Mouse (Mus musculus): ENCODE data around the gene Rab3c. TPM values are rescaled to one million over a fixed set of nuclear protein-coding genes. Genes with fewer than 3 reads are reported as not detected.

Gene Rab3c
- total RNA-seq, 2 experiments from 2014 or later = not detected

DNA sequence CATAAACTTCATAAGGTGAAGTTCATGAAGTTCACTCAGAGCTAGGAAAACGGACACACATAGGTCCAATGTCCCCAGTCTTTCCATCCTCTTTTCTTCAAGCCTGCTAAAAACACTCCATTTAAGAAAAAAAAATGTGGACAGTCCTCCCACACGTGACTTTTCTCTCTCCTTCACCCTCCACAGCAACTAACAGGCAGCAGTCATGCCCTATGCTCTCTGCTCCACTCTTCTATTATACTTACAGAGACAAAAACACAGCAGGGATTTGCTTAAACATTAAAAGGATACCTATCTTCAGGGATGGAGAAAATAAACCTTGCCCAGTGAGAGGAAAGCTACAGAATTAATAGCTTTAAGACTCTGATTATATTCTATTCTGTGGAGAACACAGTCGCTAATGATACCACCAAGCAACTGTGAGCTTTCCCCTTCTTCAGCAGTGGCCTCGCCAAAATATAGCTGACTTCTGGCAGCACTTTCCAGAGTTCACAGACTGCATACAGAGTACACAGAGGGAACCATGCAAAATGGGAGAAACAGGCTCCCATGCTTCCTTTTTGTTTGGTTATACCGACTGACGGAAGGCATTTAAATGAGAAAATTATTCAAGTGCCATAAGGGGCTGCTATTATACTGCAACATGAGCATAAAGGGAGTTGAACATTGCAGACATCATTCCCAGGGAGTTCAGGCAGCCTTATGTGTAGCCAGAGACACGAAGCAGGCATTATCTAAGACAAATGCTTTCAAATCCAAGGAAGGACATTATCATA is 165.7 kb downstream of the Rab3c start:
- ATAC-seq (replicated peaks; ENCODE audit: poor library complexity, severe bottlenecking) = no peak

DNA sequence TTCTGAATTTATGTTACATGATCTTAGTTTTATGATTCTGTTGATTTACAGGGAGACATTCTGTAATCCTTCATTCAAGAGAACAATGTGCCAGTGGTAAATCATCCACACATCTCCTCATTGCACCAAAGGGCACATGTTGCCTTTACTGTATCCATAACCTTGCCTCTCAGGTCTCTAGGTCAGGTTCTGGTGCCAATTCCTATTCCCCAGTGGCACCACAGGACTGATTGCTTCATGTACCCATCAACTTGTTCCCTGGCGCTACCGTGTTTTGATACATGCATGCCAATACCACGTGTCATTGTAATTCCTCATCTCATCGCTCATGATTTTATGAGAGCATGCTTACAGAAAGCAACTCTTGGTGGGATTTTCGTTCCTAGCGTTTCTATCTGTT is 167.1 kb downstream of the Rab3c start:
- no peak for ATAC-seq (replicated peaks; ENCODE audit: poor library complexity, severe bottlenecking)

DNA sequence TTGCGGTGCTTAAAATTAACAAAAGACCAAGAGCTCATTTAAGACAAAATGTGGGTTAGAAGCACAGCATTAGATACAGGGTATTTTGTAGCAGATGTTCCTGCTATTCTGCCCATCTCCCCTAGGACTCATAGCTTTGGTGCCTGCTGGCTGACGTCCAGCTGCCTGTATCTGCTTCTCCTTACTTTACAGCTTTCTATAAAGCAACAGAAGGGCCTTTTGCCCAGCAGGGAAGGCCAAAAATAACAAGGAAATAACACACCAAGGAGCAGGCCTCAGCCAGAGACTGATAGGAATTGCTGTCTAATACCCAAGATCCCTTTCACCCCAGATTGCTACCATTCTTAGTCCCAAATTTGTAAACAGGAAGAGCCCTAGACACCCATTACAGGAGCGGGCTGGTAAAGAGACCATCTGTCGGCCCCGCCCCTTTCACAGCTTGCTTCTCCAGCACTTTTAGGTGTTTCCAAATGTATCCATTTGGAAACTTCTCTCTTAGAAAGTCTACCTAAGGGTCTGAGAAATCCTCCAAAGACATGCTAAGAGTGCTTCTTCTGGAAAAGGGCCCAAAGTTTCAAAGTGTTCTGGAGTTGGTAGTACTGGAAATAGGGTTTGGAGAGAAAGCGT is 183.3 kb downstream of the Rab3c start:
- ATAC-seq (replicated peaks; ENCODE audit: poor library complexity, severe bottlenecking) = no peak

DNA sequence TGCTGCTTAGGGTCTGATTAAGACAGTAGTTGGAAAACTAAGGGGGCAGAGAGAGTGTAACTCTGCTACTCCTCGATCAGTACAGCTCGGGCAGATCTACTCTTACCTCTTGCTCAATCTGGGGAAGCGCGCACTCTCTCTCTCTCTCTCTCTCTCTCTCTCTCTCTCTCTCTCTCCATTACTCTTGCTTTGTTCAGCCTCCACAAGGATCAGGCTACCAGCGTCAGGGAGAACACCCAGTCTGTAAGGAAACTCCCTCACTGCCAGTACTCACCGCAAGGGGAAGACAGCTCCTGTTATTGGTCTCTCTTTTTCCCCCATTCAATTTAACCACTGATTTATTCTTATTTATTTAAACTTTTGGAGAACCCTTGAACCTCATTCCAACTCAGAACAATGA is 185.8 kb downstream of the Rab3c start:
- ATAC-seq (replicated peaks; ENCODE audit: poor library complexity, severe bottlenecking) = no peak

DNA sequence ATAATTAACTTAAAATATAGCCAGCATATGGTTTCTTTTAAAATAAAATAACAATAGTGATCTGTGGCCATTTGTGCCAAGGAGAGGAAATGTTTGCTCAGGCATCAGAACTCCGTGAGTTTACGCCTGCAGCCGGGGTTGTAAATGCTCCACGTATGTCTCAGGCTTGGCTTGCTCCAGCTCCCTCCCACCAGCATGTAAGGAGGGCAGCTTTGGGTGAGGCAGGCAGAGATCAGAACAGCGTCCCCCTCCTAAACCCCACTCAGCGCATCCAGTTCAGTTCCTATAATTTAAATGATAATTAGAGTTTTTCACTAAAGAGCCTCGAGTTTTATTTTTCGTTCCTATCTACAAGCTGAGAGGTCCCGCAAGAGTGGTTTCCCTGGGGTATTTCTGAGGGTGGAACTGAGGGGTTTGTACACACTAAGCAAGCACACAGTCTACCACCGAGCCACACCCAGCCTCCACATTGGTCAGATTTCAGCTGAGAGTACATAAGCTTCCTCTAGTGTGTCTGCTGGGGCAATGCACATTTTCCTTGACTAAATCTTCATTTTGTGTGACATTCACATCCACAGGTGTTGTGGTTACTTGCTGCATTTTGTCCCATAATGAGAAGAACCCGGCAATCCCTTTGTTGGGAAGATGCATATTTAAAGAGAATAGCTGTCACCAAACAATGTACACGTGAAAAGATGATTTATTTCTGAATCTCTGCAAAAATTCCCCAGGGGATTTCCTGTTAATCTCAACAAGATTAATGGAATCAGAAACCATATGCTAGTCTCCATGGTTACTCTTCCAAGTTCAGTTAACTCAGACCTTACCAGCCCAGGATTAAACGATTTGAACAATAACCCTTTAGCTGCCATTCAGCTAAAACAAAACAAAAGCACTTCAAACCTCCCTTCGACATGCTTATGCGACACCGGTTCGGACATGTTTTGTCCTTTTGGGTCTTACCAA is 186.8 kb downstream of the Rab3c start:
- no peak for ATAC-seq (replicated peaks; ENCODE audit: poor library complexity, severe bottlenecking)

DNA sequence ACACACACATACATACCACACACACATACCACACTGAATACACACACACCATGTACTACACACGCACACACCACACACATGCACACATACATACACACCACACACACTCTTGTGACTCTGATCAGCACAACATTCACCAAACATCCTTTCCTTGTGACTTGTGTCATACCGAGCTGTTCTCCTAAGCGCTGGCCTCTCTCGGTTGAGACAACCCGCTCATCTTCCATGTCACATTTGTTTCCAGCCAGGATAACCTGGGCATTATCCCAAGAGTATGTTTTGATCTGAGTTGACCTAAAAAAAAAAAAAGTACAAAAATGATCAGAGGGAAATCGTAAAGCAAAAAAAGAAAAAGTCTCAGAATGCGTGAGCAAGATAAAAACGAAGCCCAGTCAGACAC is 196.8 kb downstream of the Rab3c start:
- no peak for ATAC-seq (replicated peaks; ENCODE audit: poor library complexity, severe bottlenecking)

DNA sequence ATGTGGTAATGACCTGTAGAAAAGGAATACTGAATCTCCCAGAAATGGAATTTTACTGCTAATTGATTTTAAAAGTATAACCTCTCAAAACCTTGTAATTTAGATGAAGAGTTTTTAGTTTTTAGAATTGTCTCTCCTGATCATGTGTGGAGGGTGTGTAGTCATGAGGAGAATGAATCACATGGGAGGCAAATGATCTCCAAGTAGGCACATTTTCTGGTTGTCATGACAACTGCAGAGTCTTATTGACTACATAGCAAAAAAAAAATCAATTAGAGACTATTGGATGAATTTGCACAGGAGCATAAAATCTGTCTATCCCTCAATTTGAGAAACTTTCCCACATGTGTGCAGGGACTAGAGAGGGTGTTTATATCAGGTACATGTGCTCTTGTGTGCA is 199.6 kb downstream of the Rab3c start:
- ATAC-seq (replicated peaks; ENCODE audit: poor library complexity, severe bottlenecking) = no peak

DNA sequence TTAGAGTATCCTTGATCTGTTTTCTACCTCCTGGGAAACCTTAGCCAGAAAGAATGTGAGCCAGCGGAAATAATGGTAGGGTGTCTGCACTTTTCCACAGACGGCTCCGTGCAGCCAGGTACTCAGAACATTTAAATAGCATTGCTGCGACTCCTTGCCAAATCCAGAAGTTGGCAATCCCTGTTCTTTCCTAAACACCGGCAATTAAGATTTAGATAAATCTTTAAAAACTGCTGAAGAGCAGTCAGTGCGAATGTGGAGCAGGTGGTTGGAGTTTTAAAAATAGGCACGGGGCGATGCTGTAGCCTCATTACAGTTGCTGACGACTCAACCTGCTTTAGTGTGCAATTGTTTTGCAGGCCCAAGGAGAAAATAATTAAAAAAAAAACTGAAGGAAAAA is 205.2 kb downstream of the Rab3c start:
- ATAC-seq (replicated peaks; ENCODE audit: poor library complexity, severe bottlenecking) = no peak

DNA sequence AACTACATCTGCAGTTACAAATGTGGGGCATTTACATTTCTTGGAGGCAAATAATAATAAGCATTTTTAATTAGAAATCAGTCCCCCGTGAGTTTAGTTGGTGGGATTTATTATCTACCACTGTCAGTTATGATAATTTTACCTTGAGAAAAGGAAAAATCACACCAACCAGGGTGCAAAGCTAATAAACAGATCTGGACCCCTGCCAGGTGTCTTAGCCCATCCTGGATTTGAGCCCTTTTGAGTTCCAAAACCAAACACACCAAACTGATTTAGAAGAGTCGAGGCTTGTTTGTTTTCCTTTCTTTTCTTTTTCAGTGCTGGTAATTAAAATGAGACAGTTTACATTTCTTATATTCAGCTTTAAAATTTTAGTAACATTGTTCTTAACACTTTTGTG is 206.6 kb downstream of the Rab3c start:
- ATAC-seq (replicated peaks; ENCODE audit: poor library complexity, severe bottlenecking) = no peak

DNA sequence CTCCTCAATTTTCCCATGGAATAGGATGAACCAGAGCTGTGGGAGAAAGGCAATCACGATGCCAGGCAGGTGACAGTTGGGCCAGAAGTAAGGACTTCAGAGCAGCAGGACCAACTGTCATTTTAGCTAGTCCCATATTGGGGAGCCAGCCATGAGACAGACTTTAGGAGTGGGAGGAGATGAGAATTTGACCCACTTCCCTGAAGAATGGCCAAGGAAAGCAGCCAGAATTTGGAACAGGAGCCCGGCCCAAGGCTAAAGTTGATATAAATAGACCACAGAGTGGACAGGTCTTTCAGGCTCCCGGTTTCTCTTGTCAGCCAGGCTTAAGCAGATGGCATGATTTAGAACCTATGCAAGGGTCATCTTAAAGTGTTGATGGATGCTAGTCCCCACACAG is 213.6 kb downstream of the Rab3c start:
- no peak for ATAC-seq (replicated peaks; ENCODE audit: poor library complexity, severe bottlenecking)

DNA sequence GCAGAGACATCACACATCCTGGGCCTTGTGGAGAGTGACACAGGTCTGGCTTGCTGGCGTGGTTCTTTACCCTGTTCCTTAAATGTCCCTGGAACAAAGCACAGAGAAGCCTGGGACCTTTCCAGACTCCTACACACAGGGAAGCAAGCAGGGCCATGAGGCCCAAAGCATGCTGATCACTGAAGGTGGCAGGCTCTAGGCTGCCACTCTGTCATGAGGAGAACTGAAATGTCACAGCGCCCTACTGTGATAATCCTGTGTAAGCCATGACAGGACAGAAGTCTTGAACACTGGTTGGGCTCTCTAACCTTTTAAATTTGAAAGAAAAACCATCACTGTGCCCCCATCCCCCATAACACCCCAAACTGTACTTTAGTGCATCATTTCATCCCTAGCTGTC is 214.1 kb downstream of the Rab3c start:
- ATAC-seq (replicated peaks; ENCODE audit: poor library complexity, severe bottlenecking) = no peak

DNA sequence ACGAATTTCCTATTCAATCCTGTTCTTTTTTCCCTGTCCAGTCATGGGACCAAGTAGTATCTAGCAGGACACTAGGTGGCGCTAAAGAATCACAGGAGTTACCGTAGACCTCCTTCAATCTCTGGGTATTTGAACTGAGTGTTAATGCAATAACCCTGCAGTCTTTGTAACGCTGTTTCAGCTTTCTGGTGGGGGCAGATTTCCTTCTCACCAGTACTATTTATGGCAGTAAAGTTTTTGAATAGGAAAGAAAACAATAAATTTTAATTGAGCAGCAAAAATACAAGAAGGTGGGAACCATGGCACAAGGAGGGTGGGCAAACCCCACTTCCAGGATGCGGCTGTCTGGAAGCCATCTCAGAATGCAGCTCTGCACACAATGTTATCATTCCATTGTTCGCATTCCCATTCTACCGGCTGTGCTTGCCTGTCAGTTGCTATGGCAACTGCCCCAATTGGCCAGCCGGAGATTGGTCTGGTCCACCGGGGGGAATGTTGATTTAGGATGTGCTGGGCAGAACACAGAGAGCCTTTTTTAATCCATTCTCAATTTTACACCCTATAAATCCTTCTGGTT is 217.9 kb downstream of the Rab3c start:
- ATAC-seq (replicated peaks; ENCODE audit: poor library complexity, severe bottlenecking) = peak; percentile 84

DNA sequence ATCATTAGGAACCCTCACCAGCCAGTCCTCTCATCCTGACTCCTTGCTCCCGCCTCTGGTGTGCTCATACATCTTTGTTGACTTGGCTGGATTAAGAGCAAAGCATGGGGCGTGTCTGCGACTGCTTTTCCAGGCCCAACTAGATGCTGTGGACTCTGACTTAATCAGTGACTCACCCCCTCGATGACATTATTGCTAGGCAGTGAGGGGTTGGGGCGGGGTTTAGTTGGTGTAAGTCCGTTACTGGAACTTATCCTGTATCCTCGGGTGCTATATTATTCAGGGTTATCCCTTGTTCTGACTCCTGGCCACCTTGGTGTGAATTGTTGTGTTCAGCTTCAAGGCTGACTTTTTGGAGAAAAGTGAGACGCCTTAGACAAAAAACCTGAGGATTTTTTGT is 218.5 kb downstream of the Rab3c start:
- 0 out of 2 replicates have a peak, but pooled peaks have one; percentile 9 for ATAC-seq (replicated peaks; ENCODE audit: poor library complexity, severe bottlenecking)

DNA sequence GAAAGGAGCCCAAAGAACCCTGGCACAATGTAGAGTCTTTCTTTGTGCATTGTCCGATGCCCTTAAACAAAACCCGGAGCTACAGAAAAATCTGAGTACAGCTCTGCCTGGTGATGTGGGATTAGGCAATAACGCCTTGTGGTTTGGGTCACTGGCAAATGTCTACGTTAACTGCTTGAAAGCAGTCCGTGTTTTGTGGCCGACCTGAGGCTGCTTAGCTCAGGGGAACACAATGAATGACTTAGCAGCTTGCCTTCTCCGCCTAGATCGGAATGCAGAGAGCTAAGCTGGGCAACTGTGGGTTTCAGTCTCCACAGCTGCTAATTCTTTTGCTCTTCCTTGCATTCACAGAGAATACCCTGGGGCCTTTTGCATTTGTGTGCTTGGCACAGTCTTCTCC is 226.3 kb downstream of the Rab3c start:
- ATAC-seq (replicated peaks; ENCODE audit: poor library complexity, severe bottlenecking) = peak; percentile 99

DNA sequence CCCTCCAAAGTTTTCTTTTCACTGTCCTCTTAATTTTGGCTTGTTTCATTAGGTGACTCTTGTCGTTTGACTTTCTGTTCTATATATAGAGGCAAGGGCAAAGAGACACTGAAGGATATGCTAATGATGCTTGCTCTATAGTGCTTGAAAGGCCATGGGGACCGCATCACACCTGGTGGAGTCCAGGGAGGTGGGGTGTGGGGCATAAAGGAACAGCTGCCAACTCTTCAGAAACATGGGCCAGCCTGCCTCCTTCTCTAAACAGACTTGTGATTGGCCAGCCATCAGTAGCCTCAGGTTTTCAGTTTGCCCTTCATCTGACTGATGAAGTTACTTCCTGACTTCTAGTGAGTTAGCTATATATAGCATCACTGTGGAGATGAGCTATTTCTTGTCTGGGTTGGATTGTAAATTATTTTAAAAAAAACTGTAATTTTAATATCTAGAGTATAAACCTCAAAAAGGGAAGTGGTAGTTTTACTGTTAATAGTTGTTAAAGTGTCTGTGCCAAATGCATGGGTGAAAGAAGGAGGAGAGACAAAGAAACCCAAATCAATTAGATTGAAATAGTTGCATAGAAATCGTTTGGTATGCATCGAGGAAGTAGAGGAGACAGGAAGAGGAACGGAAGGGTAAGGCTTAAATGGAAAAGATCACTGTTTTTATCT is 231.9 kb downstream of the Rab3c start:
- ATAC-seq (replicated peaks; ENCODE audit: poor library complexity, severe bottlenecking) = peak; percentile 33; the same call in 1 of the 2 replicates

DNA sequence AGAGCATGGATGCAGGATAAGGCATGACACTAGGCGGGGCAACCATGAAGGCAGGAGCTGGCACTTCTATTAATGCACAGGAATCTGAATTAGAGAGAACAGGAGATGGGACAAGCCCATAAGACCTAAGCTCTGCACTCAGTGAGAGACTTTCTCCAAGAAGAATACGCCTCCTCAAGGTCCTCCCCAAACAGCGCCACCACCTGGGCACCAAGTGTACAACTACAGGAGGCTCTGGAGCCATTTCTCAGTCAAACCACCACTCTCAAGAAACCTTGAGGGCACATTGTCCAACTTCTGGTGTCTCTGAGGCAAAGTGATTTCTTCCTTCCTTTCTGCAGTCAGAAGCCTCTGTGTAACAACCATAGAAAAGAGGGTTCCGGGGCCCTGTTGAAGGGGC is 236.4 kb downstream of the Rab3c start:
- ATAC-seq (replicated peaks; ENCODE audit: poor library complexity, severe bottlenecking) = no peak

DNA sequence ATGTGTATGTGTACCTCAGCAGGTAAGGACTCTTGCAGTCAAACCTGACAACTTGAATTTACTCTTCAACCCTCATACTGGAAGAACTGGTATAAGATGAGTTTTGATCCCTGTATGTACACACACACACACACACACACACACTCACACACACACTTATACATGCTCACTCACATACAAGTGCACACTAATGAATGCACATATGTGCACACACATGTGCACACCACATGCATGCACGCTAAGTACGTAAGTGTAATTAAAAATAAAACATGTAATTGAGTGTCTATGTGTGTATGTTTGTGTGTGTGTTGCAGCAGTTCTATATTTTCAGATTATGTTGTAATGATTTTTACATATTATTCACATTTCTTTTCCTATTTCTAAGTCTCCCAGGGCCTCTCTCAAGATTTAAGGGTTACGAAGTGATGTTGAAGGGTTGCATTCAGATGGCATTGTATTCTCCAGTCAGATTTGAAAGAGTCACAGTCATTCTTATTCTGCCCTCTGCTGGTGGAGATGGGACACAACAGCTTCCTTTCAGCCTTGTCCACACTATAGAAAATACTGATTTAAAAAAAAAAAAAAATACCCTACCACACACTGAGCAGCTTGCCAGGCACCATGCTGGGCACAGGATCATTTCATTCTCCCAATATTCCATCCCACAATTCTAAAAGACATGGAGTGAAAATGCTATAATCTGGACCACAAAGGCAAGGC is 240.9 kb downstream of the Rab3c start:
- peak; percentile 55 for ATAC-seq (replicated peaks; ENCODE audit: poor library complexity, severe bottlenecking)

DNA sequence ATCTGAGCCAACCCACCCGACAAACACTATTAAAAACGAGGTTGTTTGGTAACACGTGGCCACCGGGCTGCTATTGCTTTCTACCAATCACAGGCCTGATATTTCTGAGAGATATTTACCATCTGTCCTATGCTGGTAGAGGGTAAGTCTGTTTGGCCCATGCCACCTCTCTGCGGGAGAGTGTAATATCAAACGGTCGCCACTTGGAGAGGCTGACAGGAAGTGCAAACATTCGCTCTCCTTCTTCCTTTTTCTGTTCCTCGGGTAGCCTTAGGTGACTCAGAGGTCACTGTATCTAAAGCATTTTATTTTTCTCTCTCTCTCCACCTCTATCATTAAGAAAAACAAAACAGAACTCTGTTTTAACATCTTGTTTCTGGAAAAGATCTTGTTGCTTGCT is 241.6 kb downstream of the Rab3c start:
- ATAC-seq (replicated peaks; ENCODE audit: poor library complexity, severe bottlenecking) = peak; percentile 62

DNA sequence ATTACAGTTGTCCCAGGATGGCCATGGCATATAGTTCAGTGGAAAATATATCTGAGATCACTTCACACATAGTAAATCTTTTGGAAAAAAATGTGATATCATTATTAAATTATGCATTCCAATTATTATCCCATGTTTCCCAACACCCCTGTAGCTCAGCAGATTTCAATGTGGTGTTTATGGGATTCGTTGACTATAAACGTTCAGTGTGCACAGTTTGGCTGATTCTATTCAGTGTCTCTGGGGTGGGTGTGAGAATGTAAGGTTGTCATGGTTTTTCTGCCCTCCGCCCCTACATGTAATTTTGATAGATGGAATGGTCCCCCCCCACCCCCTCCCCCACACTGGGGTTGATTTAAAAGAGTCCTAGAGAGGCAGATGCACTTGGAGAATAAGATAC is 242.3 kb downstream of the Rab3c start:
- no peak for ATAC-seq (replicated peaks; ENCODE audit: poor library complexity, severe bottlenecking)

All from granulocyte monocyte progenitor cell, adult 5-6 weeks (primary cell).